9 mouse cellular contexts compared by ENCODE assay signal in the genomic region with DNA sequence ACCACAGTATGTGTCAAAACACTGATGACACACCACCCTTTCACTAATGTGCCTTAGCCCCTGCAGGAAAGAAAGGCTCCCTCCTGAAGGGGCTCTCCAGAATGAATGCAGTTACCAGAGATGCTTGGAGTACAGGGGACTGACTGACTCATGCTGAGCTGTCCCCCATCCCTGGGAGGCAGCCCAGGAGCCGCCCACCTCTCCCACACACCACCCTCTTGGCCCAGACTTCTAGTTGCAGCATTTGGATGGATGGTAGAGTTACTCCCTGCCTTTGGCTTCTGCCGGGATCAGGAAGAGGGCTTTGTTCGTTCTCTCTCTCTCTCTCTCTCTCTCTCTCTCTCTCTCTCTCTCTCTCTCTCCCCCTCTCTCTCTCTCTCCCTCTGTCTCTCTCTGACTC. TPM values are rescaled to one million over a fixed set of nuclear protein-coding genes. Genes with fewer than 3 reads are reported as not detected.
DNase-seq lines count a peak whose midpoint lies in the region; ATAC-seq lines count a peak whose summit lies in the region.
"Had no signal": no experiment of that assay in that cellular context is flagged by ENCODE, and none has a peak within 500 bp of the region (broad histone marks: within the 10 kb centered on the region; RNA-seq: fewer than 3 reads in every experiment).

No protein-coding gene starts in this region.

- no peak overlapping the region for H3K9ac ChIP-seq in hindbrain, embryonic 11.5 days (ENCODE audit: low read depth, low read length)
- H3K9ac ChIP-seq: liver, embryonic 15.5 days had no signal

- ATAC-seq in hindbrain, embryonic 11.5 days (ENCODE audit: low FRiP score), result no peak

- no peaks in the 10 kb centered on the region for H3K27me3 ChIP-seq in hindbrain, embryonic 10.5 days (ENCODE audit: insufficient read depth, poor library complexity, severe bottlenecking)
- no peaks in the 10 kb centered on the region for H3K27me3 ChIP-seq in hindbrain, embryonic 11.5 days (ENCODE audit: control insufficient read depth, insufficient read depth, low read length)

- H3K9me3 ChIP-seq in hindbrain, embryonic 10.5 days, result 0 out of 2 replicates have a peak, but pooled peaks cover 2% of the 10 kb centered on the region
- H3K9me3 ChIP-seq in hindbrain, embryonic 11.5 days (ENCODE audit: control insufficient read depth, low read length), result no peaks in the 10 kb centered on the region
- H3K9me3 ChIP-seq: liver, embryonic 15.5 days had no signal

- intact Hi-C loops in heart, postnatal 10 days (cut with DNase I), result no loop called here

- no peak overlapping the region for H3K4me3 ChIP-seq in hindbrain, embryonic 10.5 days
- no peak overlapping the region for H3K4me3 ChIP-seq in hindbrain, embryonic 11.5 days (ENCODE audit: low read depth, low read length)
- H3K4me3 ChIP-seq: liver, embryonic 15.5 days had no signal

- H3K4me2 ChIP-seq in hindbrain, embryonic 11.5 days (replicated peaks; ENCODE audit: low read depth, low read length), result no peak overlapping the region

- 42% methylated on average over 3 of the region's 3 CpGs for WGBS in hindbrain, embryonic 10.5 days
- 44% methylated on average over 3 of the region's 3 CpGs for WGBS in hindbrain, embryonic 11.5 days

- no peaks in the 10 kb centered on the region for H3K36me3 ChIP-seq in hindbrain, embryonic 10.5 days
- no peaks in the 10 kb centered on the region for H3K36me3 ChIP-seq in hindbrain, embryonic 11.5 days (ENCODE audit: control insufficient read depth, insufficient read depth, low read length)
- H3K36me3 ChIP-seq: liver, embryonic 15.5 days had no signal

- peaks cover 39% of the 10 kb centered on the region for H3K4me1 ChIP-seq in hindbrain, embryonic 10.5 days (replicated peaks)
- H3K4me1 ChIP-seq in hindbrain, embryonic 11.5 days (replicated peaks; ENCODE audit: control insufficient read depth, insufficient read depth, low read length), result no peaks in the 10 kb centered on the region

- peak overlapping the region; percentile 80 for H3K27ac ChIP-seq in hindbrain, embryonic 10.5 days
- no peak overlapping the region for H3K27ac ChIP-seq in hindbrain, embryonic 11.5 days (ENCODE audit: low read depth, low read length)
- H3K27ac ChIP-seq: liver, embryonic 15.5 days had no signal

- no peak for DNase-seq in hindbrain, embryonic 10.5 days (ENCODE audit: low spot score)
- no peak for DNase-seq in hindbrain, embryonic 11.5 days (ENCODE audit: low spot score)
- peak; percentile 91 for DNase-seq in 3T3-L1 (ENCODE audit: low read depth, low spot score)
- DNase-seq in brain, adult 2 months (ENCODE audit: low read depth, low spot score), result peak; percentile 81
- peak; percentile 35 to 48 for DNase-seq in heart, postnatal 10 days
- DNase-seq in naive thymus-derived CD4-positive, alpha-beta T cell, adult 2 months (ENCODE audit: low read depth), result peak; percentile 17
- DNase-seq in kidney, adult 18-20 months, result no peak
- no peak for DNase-seq in kidney, postnatal 10 days

RNA-seq across cellular contexts. Expression of gene Jun, which starts 53.4 kb away (rescaled TPM):
- polyA plus RNA-seq in hindbrain, embryonic 10.5 days (2016; fragmentation: Nextera tagmentation; extraction: Ambion mirVana), result 63.7 and 64.6 TPM in 2 replicates
- polyA plus RNA-seq in hindbrain, embryonic 11.5 days (2014; fragmentation: Nextera tagmentation; extraction: Ambion mirVana), result 25.6 and 25.7 TPM in 2 replicates
- 10 to 100 TPM; 58.9 to 65.6 TPM for total RNA-seq in heart, postnatal 10 days (2021)

Comparison
In these comparisons a context has a peak if more than half of its experiments do, and no peak if none do; other contexts are left out.
1. DNase-seq: peak in 3T3-L1 (single experiment), brain, adult 2 months (single experiment), heart, postnatal 10 days (2 of 2) and naive thymus-derived CD4-positive, alpha-beta T cell, adult 2 months (single experiment); none in hindbrain, embryonic 10.5 days (single experiment), hindbrain, embryonic 11.5 days (single experiment), kidney, adult 18-20 months (single experiment) and kidney, postnatal 10 days (single experiment).